Mouse (Mus musculus): ENCODE data around the gene Snx5.

- TF ChIP-seq CTCF (IDR thresholded peaks at IDR 0.05; ENCODE audit: control insufficient read depth, insufficient read depth, insufficient replicate concordance, low read depth, low read length) (no peak), POLR2A (IDR thresholded peaks at IDR 0.05; ENCODE audit: control insufficient read depth, low read depth, low read length) (no peak)
Measured at GRCm38 (mm10) chr2:144262837-144263236, 7.9 kb downstream of the Snx5 start.
